Mouse (Mus musculus): ENCODE measurements around the gene Mia3.
"Not testable (repeated sequence)": the region's sequence is repeated elsewhere in the genome, so short reads cannot be mapped to it uniquely, and the experiment has no call there.

Gene Mia3

DNA sequence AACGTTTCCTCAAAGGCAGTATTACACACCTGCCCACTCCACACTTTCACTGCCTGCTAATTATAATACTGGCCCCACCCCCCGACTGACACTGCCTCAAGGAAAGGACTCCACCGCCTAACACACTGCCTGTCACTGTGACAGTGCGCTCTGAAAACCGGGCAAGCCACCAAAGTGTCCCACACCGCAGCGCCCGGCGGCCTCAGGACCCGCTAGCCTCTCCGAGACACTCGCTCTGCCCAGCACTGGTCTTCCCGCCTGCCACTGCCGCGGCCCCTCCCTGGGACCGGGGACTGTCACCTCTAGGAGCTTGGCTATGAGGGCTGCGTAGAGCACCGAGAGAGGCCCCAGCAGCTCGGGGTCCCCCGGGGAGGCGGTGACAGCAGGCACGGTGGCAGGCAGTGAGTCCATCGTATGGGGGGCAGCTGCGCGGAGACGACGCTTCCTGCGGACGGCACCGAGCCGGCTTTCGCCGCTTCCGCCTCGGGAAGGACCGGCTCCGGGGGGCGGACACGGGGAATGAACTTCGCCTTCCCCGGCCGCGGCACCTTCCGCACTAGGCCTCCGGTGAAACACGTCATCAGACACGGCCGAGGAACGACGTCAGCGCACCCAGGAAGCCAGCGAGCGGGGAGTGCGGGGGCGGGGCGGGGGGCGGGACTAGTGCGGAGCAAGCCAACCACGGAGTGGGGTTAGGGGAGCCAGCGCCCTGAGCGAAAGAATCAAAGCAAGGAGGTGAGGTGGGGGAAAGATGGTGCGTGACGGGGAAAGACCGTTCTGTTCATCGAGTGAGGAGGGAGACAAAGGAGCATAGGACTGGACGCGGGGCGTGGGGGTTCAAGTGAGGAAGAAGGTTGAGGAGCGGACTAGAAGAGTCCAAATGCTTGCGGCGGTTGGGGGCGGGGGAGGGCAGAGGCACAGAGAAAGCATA, 24.2 kb downstream of the Mia3 start:
- peak; percentile 90 for DNase-seq

DNA sequence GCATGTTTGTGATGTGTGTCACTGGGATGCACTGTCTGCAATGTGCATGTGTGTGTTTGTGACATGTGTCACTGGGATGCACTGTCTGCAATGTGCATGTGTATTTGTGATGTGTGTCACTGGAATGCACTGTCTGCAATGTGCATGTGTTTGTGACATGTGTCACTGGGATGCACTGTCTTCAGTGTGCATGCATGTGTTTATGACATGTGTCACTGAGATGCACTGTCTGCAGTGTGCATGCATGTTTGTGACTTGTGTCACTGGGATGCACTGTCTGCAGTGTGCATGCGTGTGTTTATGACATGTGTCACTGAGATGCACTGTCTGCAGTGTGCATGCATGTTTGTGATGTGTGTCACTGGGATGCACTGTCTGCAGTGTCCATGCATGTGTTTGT, 26.5 kb downstream of the Mia3 start:
- DNase-seq, result not testable (repeated sequence)

DNA sequence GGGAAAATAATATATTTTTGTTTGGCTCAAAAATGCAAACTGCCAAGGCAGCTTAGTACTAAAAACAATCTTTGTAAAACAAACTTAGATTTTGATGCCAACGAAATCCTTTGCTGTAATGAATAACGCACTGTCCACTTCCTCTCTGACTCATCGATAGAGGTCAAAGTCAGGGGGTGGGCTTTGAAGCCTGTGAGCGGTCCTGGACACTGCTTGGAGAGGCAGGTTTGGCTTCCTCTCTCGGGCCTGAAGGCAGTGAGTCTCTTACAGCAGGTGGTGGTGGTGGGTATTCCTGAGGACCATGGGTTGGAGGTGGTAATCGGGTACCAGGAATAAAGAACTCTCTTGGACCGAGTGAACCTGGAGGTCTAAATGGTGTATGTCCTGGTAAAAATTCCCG, 42.2 kb downstream of the Mia3 start:
- DNase-seq, result no peak

- no peak for DNase-seq
Measured at GRCm38 (mm10) chr1:183324433-183324832, 44.9 kb downstream of the Mia3 start.

DNA sequence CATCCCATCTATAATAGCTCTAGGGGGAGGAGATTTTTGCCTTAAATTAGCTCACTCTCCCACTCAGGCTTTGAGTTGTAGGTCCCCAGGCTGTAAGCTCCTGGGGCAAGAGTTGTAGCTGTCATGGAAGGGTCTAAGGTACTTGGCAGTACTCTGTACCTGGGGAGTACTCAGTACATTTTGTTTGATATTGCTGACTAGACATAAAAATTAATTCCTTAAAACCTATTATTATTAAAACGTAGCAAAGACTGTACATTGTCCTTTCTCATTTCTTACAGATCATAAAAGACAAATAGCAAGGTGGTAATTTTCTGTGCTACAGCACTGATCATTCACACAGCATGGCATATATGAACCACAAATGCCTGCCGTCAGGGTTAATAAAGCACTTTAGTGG, 45.4 kb downstream of the Mia3 start:
- no peak for DNase-seq

GRCm38 (mm10) chr1:183322496-183322895, 46.9 kb downstream of the Mia3 start:
- not testable (repeated sequence) for DNase-seq

GRCm38 (mm10) chr1:183320708-183321107, 48.6 kb downstream of the Mia3 start:
- no peak for DNase-seq

DNA sequence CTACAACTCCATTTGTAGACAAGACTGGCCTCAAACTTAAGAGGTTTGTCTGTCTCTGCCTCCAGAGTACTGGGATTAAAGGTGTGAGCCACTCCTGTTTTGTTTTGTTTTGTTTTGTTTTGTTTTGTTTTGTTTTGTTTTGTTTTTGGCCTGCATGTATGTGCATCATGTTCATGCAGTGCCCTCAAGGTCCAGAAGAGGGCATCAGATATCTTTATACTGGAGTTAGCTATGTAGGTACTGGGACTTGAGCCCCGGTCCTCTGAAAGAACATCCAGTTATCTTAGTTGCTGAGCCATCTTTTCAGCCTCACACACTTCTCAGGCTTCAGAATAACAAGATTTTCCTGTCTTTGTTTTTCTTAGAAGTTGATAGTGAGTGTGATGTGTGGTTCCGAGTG, 53.6 kb downstream of the Mia3 start:
- DNase-seq, result no peak

DNA sequence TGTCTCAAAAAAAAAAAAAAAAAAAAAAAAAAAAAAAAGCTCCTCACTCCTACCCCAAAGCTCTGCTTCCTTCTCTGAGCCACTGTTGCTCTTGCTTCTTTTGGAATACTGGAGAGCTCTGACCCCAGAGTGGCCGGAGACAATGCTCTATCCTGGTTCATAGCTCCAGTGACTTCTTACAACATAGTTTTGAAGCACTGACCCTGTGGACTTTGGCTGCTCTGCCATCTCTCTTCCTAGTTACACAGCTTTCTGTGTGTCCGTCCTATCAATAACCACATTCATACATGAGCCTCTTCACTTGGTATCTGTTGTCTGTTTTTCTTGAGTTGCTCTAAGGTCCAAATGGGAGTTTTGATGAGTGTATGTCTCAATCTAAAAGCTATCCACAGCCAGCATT, 57.3 kb downstream of the Mia3 start:
- no peak for DNase-seq

DNA sequence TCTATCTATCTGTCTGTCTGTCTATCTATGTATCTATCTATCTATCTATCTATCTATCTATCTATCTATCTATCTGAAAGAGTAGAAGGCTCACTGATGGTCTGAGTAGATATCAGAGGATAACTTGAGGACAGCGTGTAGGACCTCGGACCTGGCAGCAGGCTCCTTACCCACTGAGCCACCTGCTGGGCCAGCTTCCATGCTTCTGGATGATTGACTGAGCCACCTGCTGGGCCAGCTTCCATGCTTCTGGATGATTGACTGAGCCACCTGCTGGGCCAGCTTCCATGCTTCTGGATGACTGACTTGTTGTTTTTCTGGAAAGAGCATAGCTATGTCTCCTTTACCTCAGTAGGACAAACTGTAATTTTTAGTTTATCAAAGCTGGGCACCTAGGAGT, 59.8 kb downstream of the Mia3 start:
- not testable (repeated sequence) for DNase-seq

DNA sequence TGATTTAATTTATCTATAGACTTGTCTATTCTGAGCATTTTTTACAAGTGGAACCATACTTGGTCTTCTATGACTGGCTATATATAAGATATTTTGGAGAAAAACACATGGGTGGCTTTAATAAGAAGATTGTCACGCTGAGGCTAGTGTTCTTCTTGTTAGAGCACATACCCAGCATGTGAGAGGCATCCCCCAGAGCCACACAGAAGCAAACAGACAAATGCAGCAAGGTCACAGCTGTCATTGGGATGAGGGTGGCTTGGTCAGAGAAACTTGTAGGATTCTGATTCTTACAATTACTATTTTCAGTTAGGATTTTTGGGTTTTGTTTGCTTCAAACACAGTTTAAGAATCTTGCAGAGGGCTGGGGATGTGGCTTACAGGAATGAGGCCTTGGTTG, 60.9 kb downstream of the Mia3 start:
- DNase-seq, result no peak

GRCm38 (mm10) chr1:183307555-183307954, 61.8 kb downstream of the Mia3 start:
- no peak for DNase-seq

GRCm38 (mm10) chr1:183299161-183299560, 70.2 kb downstream of the Mia3 start:
- peak; percentile 95 for DNase-seq

- peak; percentile 59 for DNase-seq
Measured at GRCm38 (mm10) chr1:183297886-183298489, 71.4 kb downstream of the Mia3 start.

DNA sequence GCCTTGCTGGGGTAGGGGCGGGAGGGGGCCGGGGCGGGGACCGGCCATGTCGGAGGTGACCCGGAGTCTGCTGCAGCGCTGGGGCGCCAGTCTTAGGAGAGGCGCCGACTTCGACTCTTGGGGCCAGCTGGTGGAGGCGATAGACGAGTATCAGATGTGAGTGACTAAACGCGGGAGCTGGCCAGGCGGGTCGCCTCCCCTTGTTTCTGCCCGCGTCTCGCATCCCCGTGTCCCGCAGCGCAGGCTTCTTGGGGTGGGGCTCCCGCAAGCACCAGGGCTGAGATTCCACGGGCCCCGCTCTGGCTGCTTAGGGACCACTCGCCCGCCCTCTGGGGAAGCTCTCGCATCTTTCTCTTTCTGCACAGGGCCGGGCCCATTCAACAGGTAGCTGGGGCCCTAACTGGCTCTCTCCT, 71.9 kb downstream of the Mia3 start:
- peak; percentile 46 for DNase-seq

DNA sequence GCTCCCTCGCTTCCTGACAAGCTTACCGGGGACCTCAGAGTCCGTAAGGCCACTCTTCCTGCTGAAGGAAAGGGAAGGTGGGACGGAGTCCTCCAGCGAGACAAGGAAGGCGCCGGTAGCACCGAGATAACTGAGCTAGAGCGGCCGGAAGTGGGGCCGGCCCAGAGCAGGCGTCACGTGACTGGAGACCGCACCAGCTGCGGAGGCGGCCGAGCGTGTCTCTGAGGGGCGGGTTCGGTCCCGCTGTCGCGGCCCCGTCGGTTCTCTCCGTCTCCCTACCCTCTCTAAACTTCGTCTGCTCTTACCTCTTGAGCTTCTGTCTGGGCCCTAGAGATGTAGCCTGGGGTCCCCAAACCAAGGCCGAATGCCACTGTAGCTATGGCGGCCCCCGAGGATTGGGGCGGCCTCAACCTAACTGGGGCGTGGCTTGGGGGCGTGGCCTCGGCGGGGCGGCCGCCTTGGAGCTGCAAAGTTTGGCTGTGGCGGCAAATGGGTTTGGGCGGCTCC, 72.4 kb downstream of the Mia3 start, which contains the start of gene Brox:
TSS of gene Brox (minus strand) at position 393 of the 507 bp plus-strand sequence.
- peak; percentile 95 for DNase-seq

DNA sequence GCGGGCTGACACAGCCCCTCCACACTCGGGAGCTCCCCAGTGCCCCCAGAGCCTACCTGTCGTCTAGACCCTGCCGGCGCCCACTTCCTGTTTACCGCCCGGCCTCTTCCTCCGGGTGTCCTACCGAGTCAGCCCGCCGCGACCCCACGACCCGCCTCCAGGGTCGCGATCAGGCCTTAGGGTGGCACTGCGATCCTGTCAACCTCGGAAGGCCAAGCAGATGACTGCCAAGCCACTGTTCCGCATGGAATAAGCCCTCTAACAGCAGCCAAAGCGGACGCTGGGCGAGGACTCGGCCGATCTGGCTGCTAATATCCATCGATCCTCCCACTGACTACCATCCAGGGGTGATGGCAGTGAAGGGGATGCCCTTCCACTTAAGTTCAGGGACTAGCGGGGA, 72.9 kb downstream of the Mia3 start, which contains the start of gene Aida:
TSS of gene Aida (plus strand) at position 126 of the 400 bp plus-strand sequence.
- peak; percentile 42 for DNase-seq

- no peak for DNase-seq
Measured at GRCm38 (mm10) chr1:183289576-183289975, 79.8 kb downstream of the Mia3 start.

DNA sequence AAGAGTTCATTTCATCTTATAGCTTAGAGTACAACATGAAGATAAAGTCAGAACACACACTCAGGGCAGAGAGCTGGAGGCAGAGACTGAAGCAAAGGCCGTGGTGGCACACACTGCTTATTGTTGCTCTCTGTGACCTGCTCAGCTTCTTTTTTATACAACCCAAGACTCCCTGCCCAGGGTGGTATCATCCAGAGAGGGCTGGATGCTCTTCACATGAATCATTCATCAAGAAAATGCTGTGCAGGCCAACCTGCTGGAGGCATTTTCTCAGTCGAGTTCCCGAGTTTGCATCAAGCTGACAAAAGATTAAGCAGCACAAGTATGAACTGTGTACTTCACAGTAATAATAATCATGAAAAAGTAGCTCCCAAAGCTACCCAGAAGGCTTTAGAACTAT, 81.0 kb downstream of the Mia3 start:
- DNase-seq, result no peak

Data from right cerebral cortex, adult 18-20 months (tissue).